Mouse (Mus musculus) thymus, postnatal 36 days (tissue): ENCODE results near the gene Anks1b.
"Not testable (repeated sequence)": the region's sequence is repeated elsewhere in the genome, so short reads cannot be mapped to it uniquely, and the experiment has no call there.

ENCODE experiments used
- DNase-seq, 2 experiments: peaks; one replicate each; pipeline ENCODE4 v3.0.0; 2022; ENCODE audit warnings: mixed read lengths in 2 of 2

Anks1b gene

GRCm38 (mm10) chr10:90596142-90596541, 722.8 kb downstream of the Anks1b start:
- no peak for DNase-seq

- DNase-seq = no peak
These were observed 723.3 kb downstream of the Anks1b start for GRCm38 (mm10) chr10:90596576-90596975.

GRCm38 (mm10) chr10:90599149-90599548, 725.8 kb downstream of the Anks1b start:
- no peak for DNase-seq

- DNase-seq = no peak
These were observed 726.6 kb downstream of the Anks1b start for GRCm38 (mm10) chr10:90599726-90600531.

GRCm38 (mm10) chr10:90607586-90607985, 734.3 kb downstream of the Anks1b start:
- DNase-seq = no peak

- no peak for DNase-seq
These were observed 736.1 kb downstream of the Anks1b start for GRCm38 (mm10) chr10:90609437-90609836.

GRCm38 (mm10) chr10:90613051-90613450, 739.7 kb downstream of the Anks1b start:
- DNase-seq = no peak

GRCm38 (mm10) chr10:90615196-90615595, 741.9 kb downstream of the Anks1b start:
- no peak for DNase-seq

GRCm38 (mm10) chr10:90616622-90617021, 743.3 kb downstream of the Anks1b start:
- no peak for DNase-seq

GRCm38 (mm10) chr10:90617664-90618296, 744.5 kb downstream of the Anks1b start:
- no peak for DNase-seq

- no peak for DNase-seq
These were observed 754.2 kb downstream of the Anks1b start for GRCm38 (mm10) chr10:90627532-90627931.

GRCm38 (mm10) chr10:90630099-90630698, 756.9 kb downstream of the Anks1b start:
- DNase-seq = no peak

GRCm38 (mm10) chr10:90630794-90631193, 757.5 kb downstream of the Anks1b start:
- not testable (repeated sequence) for DNase-seq

- no peak for DNase-seq
These were observed 764.0 kb downstream of the Anks1b start for GRCm38 (mm10) chr10:90637352-90637751.

- DNase-seq = no peak
These were observed 776.4 kb downstream of the Anks1b start for GRCm38 (mm10) chr10:90649681-90650080.

- DNase-seq = no peak
These were observed 784.3 kb downstream of the Anks1b start for GRCm38 (mm10) chr10:90657416-90658120.

GRCm38 (mm10) chr10:90666746-90667145, 793.4 kb downstream of the Anks1b start:
- no peak for DNase-seq

- no peak for DNase-seq
These were observed 797.0 kb downstream of the Anks1b start for GRCm38 (mm10) chr10:90670291-90670690.

- no peak for DNase-seq
These were observed 798.8 kb downstream of the Anks1b start for GRCm38 (mm10) chr10:90672135-90672534.

- no peak for DNase-seq
These were observed 801.1 kb downstream of the Anks1b start for GRCm38 (mm10) chr10:90674362-90674761.

GRCm38 (mm10) chr10:90677421-90677820, 804.1 kb downstream of the Anks1b start:
- no peak for DNase-seq

- DNase-seq = no peak
These were observed 806.6 kb downstream of the Anks1b start for GRCm38 (mm10) chr10:90679713-90680470.
